Mouse (Mus musculus) erythroblast, adult 5-6 weeks (primary cell): ENCODE data around the gene Phf21b. TPM values are rescaled to one million over a fixed set of nuclear protein-coding genes. Genes with fewer than 3 reads are reported as not detected.

Experiments used
- ATAC-seq: replicated peaks from 2 replicates; pipeline ENCODE4 v1.8.0; 2016; ENCODE audit warnings: moderate number of reproducible peaks, mild to moderate bottlenecking, moderate TSS enrichment, inconsistent platforms; ENCODE audit not compliant: poor library complexity, low FRiP score, severe bottlenecking
- total RNA-seq, 2 experiments: library from RNA; stranded (forward) in 1 of 2; stranded (reverse) in 1 of 2; fragments of 150-400 nt in 1 of 2; fragments of 200-764, 138-1000 nt in 1 of 2; gene quantifications; 2 replicates each; pipeline versions ENCODE4 v1.2.3 to v1.2.4; 2015 to 2017; ENCODE audit warnings: low replicate concordance in 2 of 2

The Phf21b gene
- total RNA-seq, 2 experiments from 2014 or later: not detected

- ATAC-seq: no peak
Observed at GRCm38 (mm10) chr15:84852457-84853070, 3.3 kb downstream of the Phf21b start.

- ATAC-seq: no peak
Observed at GRCm38 (mm10) chr15:84850321-84850720, 5.5 kb downstream of the Phf21b start.

GRCm38 (mm10) chr15:84846216-84846615, 9.6 kb downstream of the Phf21b start:
- ATAC-seq: no peak

GRCm38 (mm10) chr15:84844831-84845230, 11.0 kb downstream of the Phf21b start:
- no peak for ATAC-seq

GRCm38 (mm10) chr15:84843034-84843433, 12.8 kb downstream of the Phf21b start:
- ATAC-seq: no peak

- no peak for ATAC-seq
Observed at GRCm38 (mm10) chr15:84841925-84842821, 13.7 kb downstream of the Phf21b start.

GRCm38 (mm10) chr15:84840560-84840959, 15.3 kb downstream of the Phf21b start:
- ATAC-seq: no peak

- ATAC-seq: no peak
Observed at GRCm38 (mm10) chr15:84839521-84839920, 16.3 kb downstream of the Phf21b start.

- ATAC-seq: no peak
Observed at GRCm38 (mm10) chr15:84837896-84838295, 18.0 kb downstream of the Phf21b start.

- ATAC-seq: no peak
Observed at GRCm38 (mm10) chr15:84829416-84829815, 26.4 kb downstream of the Phf21b start.

GRCm38 (mm10) chr15:84828603-84829002, 27.2 kb downstream of the Phf21b start:
- no peak for ATAC-seq

GRCm38 (mm10) chr15:84823086-84823485, 32.8 kb downstream of the Phf21b start:
- no peak for ATAC-seq

GRCm38 (mm10) chr15:84820811-84821210, 35.0 kb downstream of the Phf21b start:
- no peak for ATAC-seq

- no peak for ATAC-seq
Observed at GRCm38 (mm10) chr15:84818284-84818683, 37.6 kb downstream of the Phf21b start.

GRCm38 (mm10) chr15:84817589-84817988, 38.3 kb downstream of the Phf21b start:
- ATAC-seq: no peak

- no peak for ATAC-seq
Observed at GRCm38 (mm10) chr15:84815171-84815570, 40.7 kb downstream of the Phf21b start.

- no peak for ATAC-seq
Observed at GRCm38 (mm10) chr15:84812831-84813357, 43.0 kb downstream of the Phf21b start.

GRCm38 (mm10) chr15:84811126-84811525, 44.7 kb downstream of the Phf21b start:
- no peak for ATAC-seq

- ATAC-seq: no peak
Observed at GRCm38 (mm10) chr15:84809275-84809952, 46.4 kb downstream of the Phf21b start.

GRCm38 (mm10) chr15:84803685-84804084, 52.2 kb downstream of the Phf21b start:
- ATAC-seq: no peak
